Mouse (Mus musculus) embryonic facial prominence, embryonic 15.5 days (tissue): ENCODE measurements around the gene Oasl2. TPM values are rescaled to one million over a fixed set of nuclear protein-coding genes. Genes with fewer than 3 reads are reported as not detected.
"Not testable (repeated sequence)": the region's sequence is repeated elsewhere in the genome, so short reads cannot be mapped to it uniquely, and the experiment has no call there.

ENCODE experiments used
- ATAC-seq: fragments of 200-750 bp; cut with Nextera tagmentation; 2 replicates; pipeline ENCODE4 v1.8.0; 2017; ENCODE audit warnings: low read depth, moderate TSS enrichment; ENCODE audit not compliant: insufficient number of reproducible peaks, low FRiP score, low TSS enrichment
- H3K27ac ChIP-seq: fragments of 300-500 bp; sonication (generic); replicated peaks from 2 replicates; pipeline ENCODE4 v1.5.1; 2015; ENCODE audit warnings: mild to moderate bottlenecking, inconsistent platforms
- H3K27me3 ChIP-seq: fragments of 300-500 bp; sonication (generic); 2 replicates; pipeline ENCODE4 v1.6.1; 2015; ENCODE audit warnings: inconsistent platforms
- H3K36me3 ChIP-seq: fragments of 300-500 bp; sonication (generic); 2 replicates; pipeline ENCODE4 v1.6.1; 2015; ENCODE audit warnings: mild to moderate bottlenecking, inconsistent platforms
- H3K4me1 ChIP-seq: fragments of 300-500 bp; sonication (generic); 2 replicates; pipeline ENCODE4 v1.6.1; 2015; ENCODE audit warnings: inconsistent platforms
- H3K4me2 ChIP-seq: fragments of 300-500 bp; sonication (generic); replicated peaks from 2 replicates; pipeline ENCODE4 v1.6.1; 2015; ENCODE audit warnings: mild to moderate bottlenecking, inconsistent platforms
- H3K4me3 ChIP-seq: fragments of 300-500 bp; sonication (generic); replicated peaks from 2 replicates; pipeline ENCODE4 v1.5.1; 2015; ENCODE audit warnings: mild to moderate bottlenecking, inconsistent platforms
- H3K9ac ChIP-seq: fragments of 300-500 bp; sonication (generic); 2 replicates; pipeline ENCODE4 v1.6.1; 2015; ENCODE audit warnings: inconsistent platforms
- H3K9me3 ChIP-seq: fragments of 300-500 bp; sonication (generic); replicated peaks from 2 replicates; pipeline ENCODE4 v1.6.1; 2016; ENCODE audit warnings: inconsistent platforms
- WGBS: fragments of 180-500 bp; shearing (Covaris S2); methylation state at CpG from one replicate; pipeline ENCODE4 v1.1.7; 2015; 5-methylcytosine and 5-hydroxymethylcytosine counted together
- polyA plus RNA-seq: library from polyadenylated mRNA; unstranded; fragments of >200 nt; fragmentation: Nextera tagmentation; extraction: Ambion mirVana; gene quantifications from 2 replicates; pipeline ENCODE4 v1.2.1, GENCODE M21; 2015

Gene Oasl2
- 4.8 and 6.5 TPM in 2 replicates for polyA plus RNA-seq

DNA sequence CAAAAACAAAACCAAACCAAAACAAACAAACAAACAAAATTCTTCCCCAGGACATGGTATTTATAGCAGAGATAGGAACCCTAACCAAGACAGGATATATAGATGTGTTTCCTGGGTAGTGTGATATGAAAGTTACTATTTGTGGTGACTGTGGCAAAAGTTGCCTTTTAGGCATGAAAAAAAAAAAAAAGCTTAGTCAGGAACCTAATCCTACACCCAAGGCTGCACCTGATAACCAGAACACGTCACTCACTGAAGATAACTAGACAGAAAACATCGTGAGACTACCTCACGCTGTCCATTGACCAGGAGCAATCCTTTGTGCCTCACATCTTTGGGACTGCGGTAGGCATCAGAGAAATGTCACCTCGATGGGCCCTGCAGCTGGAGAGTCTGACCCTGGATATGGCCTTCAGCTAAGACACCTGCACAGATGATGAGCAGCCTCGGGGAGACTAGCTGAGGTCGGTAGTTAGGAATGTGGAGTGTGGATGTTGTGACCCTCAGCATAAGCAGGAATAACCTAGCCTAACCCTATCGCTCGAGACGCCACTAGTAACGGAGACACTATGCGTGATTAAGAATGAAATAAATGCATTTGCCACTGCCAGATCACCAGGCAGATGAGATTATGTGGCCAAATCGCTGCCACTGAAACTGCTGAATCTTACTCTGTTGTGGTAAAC lies at the start of gene Oasl2:
TSS of gene Oasl2 (plus strand) at position 249 of the 686 bp plus-strand sequence.
- H3K36me3 ChIP-seq: no peaks in the 10 kb centered on the region
- no peaks in the 10 kb centered on the region for H3K27me3 ChIP-seq
- peak within 1 kb of the TSS; percentile 39 for H3K4me2 ChIP-seq
- H3K9ac ChIP-seq: 0 out of 2 replicates have a peak within 1 kb of the TSS, but pooled peaks have one; percentile 3
- H3K27ac ChIP-seq: no peak within 1 kb of the TSS
- no peak for ATAC-seq
- peak within 1 kb of the TSS; percentile 26 for H3K4me3 ChIP-seq
- H3K4me1 ChIP-seq: peaks cover 10% of the 10 kb centered on the region
- WGBS: 45% methylated on average over 13 of the region's 13 CpGs
- no peaks in the 10 kb centered on the region for H3K9me3 ChIP-seq

DNA sequence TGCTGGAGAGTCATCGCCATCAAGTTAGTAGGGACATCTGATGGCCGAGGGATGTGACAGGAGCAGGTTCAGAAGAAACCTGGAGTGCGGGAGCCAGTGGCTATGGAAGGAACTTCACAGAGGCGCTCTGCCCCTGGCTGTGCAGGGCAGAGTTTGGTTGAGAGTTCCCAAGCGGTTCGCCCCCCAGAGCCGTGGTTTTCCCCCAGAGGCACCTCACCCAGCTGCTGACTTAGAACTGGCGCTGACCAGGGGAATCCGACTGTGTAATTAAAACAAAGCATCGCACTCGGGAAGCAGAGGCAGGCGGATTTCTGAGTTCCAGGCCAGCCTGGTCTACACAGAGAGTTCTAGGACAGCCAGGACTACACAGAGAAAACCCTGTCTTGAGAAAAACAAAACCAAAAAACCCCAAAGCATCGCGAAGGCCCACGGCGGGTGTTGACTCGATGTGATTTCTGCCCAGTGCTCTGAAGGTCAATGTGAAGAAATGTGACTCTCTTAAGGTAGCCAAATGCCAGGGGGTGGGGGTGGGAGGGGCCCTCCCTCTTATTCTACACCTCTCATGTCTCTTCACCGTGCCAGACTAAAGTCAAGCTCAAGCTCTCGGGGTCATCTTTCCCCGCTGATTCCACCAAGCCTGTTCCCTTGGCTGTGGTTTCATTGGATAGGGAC lies 45.0 kb upstream of the Oasl2 start:
- WGBS: 82% methylated on average over 20 of the region's 20 CpGs
- H3K36me3 ChIP-seq: no peaks in the 10 kb centered on the region
- no peak overlapping the region for H3K9ac ChIP-seq
- ATAC-seq: no peak
- no peak overlapping the region for H3K4me2 ChIP-seq
- H3K4me1 ChIP-seq: 0 out of 2 replicates have a peak, but pooled peaks cover 3% of the 10 kb centered on the region
- H3K4me3 ChIP-seq: no peak overlapping the region
- peaks cover 3% of the 10 kb centered on the region; the same call in 1 of the 2 replicates for H3K27me3 ChIP-seq
- no peaks in the 10 kb centered on the region for H3K9me3 ChIP-seq
- no peak overlapping the region for H3K27ac ChIP-seq

DNA sequence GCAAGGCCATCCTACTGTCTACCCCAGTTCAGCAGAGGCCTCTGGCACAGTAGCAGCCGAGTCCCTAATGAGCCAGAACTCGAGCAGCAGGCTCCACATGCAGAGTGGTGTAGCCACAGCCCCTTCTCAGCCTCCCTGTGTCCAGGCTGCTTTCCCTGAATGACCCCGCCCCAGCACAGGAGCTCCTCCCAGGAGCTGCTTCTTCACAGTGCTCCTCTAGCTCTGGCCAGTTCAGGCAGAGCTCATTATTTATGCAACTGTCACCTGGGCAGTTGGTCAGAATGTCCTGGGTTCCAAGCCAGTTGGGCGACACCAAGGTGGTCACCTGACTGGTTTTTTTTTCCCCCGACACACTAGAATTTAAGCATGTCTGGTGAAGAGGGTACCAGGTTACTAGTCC lies 43.4 kb upstream of the Oasl2 start, which contains the start of gene 4930519G04Rik:
TSS of gene 4930519G04Rik (plus strand) at position 301 of the 400 bp plus-strand sequence.
- not testable (repeated sequence) for H3K9ac ChIP-seq

DNA sequence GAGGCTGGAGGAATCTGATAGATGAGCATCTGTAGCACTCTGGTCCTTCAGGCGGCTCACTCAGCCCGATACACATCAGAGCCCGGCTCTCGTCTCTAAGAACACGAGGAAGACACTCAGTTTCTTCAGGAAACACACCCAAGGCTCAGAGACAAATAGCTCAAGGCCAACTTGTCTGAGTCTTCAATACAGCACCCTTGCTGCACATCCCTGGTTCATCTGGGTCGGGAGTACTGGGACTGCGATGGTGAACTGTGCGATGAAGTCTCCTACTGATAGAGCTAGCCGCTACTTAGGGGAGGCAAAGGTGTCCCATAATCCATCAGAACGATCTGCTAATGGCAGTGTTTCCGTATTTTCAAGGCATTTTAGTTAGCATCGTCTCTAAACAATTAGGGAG lies 38.2 kb upstream of the Oasl2 start, which contains the start of gene Gm9936:
TSS of gene Gm9936 (minus strand) at position 101 of the 400 bp plus-strand sequence.
- Histone ChIP-seq H3K4me2 (peak within 1 kb of the TSS; percentile 56), H3K4me1 (peaks cover 9% of the 10 kb centered on the region; the same call in 1 of the 2 replicates), H3K9ac (no peak within 1 kb of the TSS), H3K36me3 (no peaks in the 10 kb centered on the region), H3K27me3 (peaks cover 7% of the 10 kb centered on the region), H3K4me3 (peak within 1 kb of the TSS; percentile 31), H3K27ac (no peak within 1 kb of the TSS), H3K9me3 (no peaks in the 10 kb centered on the region)
- 86% methylated on average over 12 of the region's 12 CpGs for WGBS
- no peak for ATAC-seq

More for the DNA sequence above, 43.4 kb upstream of the Oasl2 start, which contains the start of gene 4930519G04Rik:
- H3K36me3 ChIP-seq, H3K27ac ChIP-seq, H3K27me3 ChIP-seq, ATAC-seq, H3K4me1 ChIP-seq, H3K4me2 ChIP-seq, H3K4me3 ChIP-seq, H3K9me3 ChIP-seq: not testable (repeated sequence)
- 70% methylated on average over 3 of the region's 5 CpGs for WGBS

DNA sequence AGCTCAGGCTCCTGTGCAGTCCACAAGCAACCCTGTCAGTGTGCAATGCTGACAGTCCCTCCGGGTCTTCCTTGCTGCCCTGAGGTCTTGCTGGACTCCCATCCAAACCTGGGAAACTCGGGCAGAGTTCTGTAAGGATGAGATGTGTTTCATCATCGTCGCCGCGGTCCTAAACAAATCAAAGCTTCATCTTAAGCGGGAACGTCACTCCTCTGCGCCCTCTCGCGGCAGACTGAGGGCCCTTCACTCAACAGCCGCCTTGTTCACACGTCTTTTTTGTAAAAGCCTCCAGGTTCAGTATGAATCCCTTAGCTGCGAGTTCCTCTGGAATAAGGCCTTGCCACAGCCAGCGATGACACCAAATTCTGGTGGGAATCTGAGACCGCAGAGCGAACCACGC lies 37.5 kb upstream of the Oasl2 start:
- whole genome bisulfite sequencing: 4% methylated on average over 18 of the region's 18 CpGs
- peak overlapping the region; percentile 31 for H3K4me3 ChIP-seq
- H3K9me3 ChIP-seq: no peaks in the 10 kb centered on the region
- ATAC-seq: 0 out of 2 replicates have a peak, but pooled peaks have one; percentile 54
- H3K4me1 ChIP-seq: peaks cover 8% of the 10 kb centered on the region; the same call in 1 of the 2 replicates
- H3K27ac ChIP-seq: no peak overlapping the region
- no peak overlapping the region for H3K9ac ChIP-seq
- H3K36me3 ChIP-seq: no peaks in the 10 kb centered on the region
- H3K27me3 ChIP-seq: peaks cover 7% of the 10 kb centered on the region
- peak overlapping the region; percentile 56 for H3K4me2 ChIP-seq

DNA sequence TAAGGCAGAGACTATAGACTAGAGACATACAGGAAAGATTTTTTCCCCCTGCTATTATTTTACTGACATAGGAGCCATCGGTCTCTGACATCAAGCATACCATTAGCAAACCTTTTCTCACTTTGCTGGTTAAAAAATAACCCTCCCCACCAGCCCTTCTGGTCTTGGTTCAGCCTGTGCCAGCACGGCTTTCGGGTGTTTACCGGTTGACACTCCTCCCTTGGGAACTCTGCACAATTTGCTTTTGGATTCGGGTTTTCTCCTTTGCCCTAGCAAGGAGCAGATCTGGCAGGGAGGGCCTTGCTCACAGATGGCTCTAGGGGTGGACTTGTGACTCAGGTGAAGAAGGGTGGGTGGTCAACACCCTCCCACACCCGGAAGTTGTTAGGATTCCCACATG lies 35.0 kb upstream of the Oasl2 start:
- no peak overlapping the region for H3K4me2 ChIP-seq
- H3K4me3 ChIP-seq: no peak overlapping the region
- H3K9ac ChIP-seq: no peak overlapping the region
- 70% methylated on average over 6 of the region's 6 CpGs for WGBS
- peaks cover 6% of the 10 kb centered on the region; the same call in 1 of the 2 replicates for H3K4me1 ChIP-seq
- H3K27me3 ChIP-seq: peaks cover 4% of the 10 kb centered on the region; the same call in 1 of the 2 replicates
- no peaks in the 10 kb centered on the region for H3K36me3 ChIP-seq
- no peaks in the 10 kb centered on the region for H3K9me3 ChIP-seq
- no peak for ATAC-seq
- no peak overlapping the region for H3K27ac ChIP-seq

DNA sequence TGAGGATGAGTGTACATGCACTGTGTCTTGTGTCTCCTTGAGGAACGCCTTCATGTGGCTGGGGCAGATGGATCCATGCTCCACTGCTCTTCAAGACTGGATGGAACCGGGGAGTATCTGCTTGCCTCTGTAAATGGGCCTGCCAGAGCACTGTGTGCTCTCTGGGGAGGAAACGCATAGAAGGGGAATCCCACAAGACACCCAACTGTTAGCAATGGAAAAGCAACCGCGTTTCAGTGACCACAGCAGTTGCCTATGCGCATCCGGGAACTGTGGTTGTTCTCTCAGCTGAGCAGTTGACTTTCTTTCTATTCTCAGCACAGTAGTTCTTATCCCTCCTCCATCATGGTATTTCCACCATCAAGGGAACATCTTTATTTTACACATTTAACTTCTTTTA lies 31.9 kb upstream of the Oasl2 start:
- H3K9me3 ChIP-seq: peaks cover 10% of the 10 kb centered on the region
- no peak overlapping the region for H3K9ac ChIP-seq
- H3K36me3 ChIP-seq: no peaks in the 10 kb centered on the region
- H3K4me3 ChIP-seq: no peak overlapping the region
- no peak overlapping the region for H3K27ac ChIP-seq
- no peaks in the 10 kb centered on the region for H3K27me3 ChIP-seq
- no peak for ATAC-seq
- 73% methylated on average over 7 of the region's 7 CpGs for WGBS
- H3K4me2 ChIP-seq: no peak overlapping the region
- H3K4me1 ChIP-seq: no peaks in the 10 kb centered on the region

DNA sequence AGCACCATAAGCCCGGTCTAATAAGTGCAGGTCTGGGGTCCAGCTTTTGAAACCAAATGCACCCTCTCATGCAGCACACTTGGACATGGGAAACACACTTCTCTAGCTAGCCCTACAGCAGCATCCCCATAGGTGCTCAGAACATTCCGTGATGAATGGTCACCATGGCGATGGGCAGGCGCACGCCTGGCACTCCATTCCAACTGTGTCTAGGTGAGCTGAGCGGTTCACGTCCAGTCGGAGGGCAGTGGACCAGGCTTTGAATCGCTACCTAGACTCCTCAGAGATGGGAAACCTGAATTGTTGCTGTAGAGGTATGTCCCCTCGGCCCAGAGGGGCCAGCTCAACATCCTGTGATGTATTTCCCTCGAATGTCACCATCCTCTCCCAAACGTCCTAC lies 31.5 kb upstream of the Oasl2 start:
- Histone ChIP-seq H3K4me1 (no peaks in the 10 kb centered on the region), H3K27me3 (no peaks in the 10 kb centered on the region), H3K4me3 (no peak overlapping the region), H3K4me2 (no peak overlapping the region), H3K9ac (no peak overlapping the region), H3K36me3 (no peaks in the 10 kb centered on the region), H3K9me3 (peaks cover 10% of the 10 kb centered on the region), H3K27ac (no peak overlapping the region)
- no peak for ATAC-seq
- 90% methylated on average over 12 of the region's 12 CpGs for WGBS

DNA sequence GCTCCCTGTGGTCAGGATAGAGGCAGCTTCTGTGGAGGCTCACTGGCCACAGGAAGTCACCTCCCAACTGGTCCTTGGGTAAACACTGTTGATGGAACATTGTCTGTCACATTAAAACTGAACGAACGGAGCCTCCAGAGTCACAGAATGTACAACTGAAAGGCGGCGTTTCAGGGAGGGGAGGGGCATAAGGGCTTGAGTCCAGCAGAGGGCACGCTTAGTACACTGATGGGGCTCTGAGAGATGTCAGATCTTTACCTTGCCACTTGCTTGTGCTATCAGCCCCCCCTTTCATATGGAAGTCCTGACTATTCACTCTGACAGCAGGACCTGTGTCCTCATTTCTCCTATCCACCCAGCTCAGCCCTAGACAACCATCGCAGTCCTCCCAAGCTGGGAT lies 20.9 kb upstream of the Oasl2 start:
- peaks cover 3% of the 10 kb centered on the region; the same call in 1 of the 2 replicates for H3K4me1 ChIP-seq
- no peak for ATAC-seq
- H3K27ac ChIP-seq: no peak overlapping the region
- no peaks in the 10 kb centered on the region for H3K9me3 ChIP-seq
- no peaks in the 10 kb centered on the region for H3K27me3 ChIP-seq
- no peak overlapping the region for H3K9ac ChIP-seq
- no peaks in the 10 kb centered on the region for H3K36me3 ChIP-seq
- H3K4me3 ChIP-seq: no peak overlapping the region
- WGBS: 56% methylated on average over 6 of the region's 6 CpGs
- no peak overlapping the region for H3K4me2 ChIP-seq

DNA sequence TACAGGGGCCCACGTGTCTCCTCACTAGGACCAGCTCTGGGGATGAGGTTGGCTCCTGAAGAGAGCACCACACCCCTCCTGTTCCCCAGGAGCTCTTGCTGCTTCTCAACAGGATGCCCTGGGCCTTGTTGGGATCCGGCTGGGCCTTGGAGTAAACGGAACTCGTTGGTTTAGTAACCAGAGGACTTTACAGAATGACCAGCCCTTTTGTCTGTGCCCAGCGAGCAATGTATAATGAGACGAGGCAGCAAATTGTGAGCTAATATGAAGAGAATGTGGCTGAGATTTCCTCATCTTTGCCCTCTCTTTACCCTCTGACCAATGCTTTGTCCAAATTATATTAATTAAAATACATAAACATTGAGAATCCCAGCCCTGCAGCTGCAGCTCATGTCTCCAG lies 20.4 kb upstream of the Oasl2 start:
- 35% methylated on average over 6 of the region's 6 CpGs for WGBS
- no peaks in the 10 kb centered on the region for H3K36me3 ChIP-seq
- H3K27me3 ChIP-seq: no peaks in the 10 kb centered on the region
- no peak overlapping the region for H3K4me3 ChIP-seq
- no peak overlapping the region for H3K4me2 ChIP-seq
- H3K9me3 ChIP-seq: no peaks in the 10 kb centered on the region
- H3K9ac ChIP-seq: no peak overlapping the region
- no peak for ATAC-seq
- no peak overlapping the region for H3K27ac ChIP-seq
- H3K4me1 ChIP-seq: peaks cover 3% of the 10 kb centered on the region; the same call in 1 of the 2 replicates

DNA sequence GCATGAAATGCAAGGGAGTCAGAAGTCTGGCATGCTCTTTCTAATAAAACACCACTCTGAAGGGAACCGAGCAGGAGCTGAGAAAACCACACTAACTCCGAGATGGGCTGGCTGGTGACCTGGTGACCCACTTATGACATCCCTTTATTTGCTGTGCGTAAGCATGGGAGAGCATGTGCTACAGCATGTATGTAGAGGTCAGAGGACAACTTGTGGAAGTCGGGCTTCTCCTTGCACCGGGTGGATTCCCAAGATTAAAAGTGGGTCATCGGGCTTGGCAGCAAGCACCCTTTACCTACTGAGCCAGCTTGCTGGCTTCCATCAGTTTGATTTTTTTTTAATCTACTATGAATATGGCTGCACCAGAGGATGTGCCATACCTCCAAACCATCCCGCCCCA lies 19.2 kb upstream of the Oasl2 start:
- H3K9me3 ChIP-seq: no peaks in the 10 kb centered on the region
- H3K27ac ChIP-seq: no peak overlapping the region
- no peak overlapping the region for H3K4me2 ChIP-seq
- H3K4me3 ChIP-seq: no peak overlapping the region
- 70% methylated on average over 7 of the region's 7 CpGs for WGBS
- H3K9ac ChIP-seq: no peak overlapping the region
- H3K4me1 ChIP-seq: peaks cover 3% of the 10 kb centered on the region; the same call in 1 of the 2 replicates
- no peaks in the 10 kb centered on the region for H3K36me3 ChIP-seq
- H3K27me3 ChIP-seq: no peaks in the 10 kb centered on the region
- no peak for ATAC-seq
